Comparison of ENCODE assay signal across 7 mouse cellular contexts in genomic region chr15:88537190-88537589, GRCm38 (mm10).
A peak's percentile ranks its signal among the peaks of the same experiment; 100 is the strongest.
DNase-seq lines count a peak whose midpoint lies in the region; ATAC-seq and TF ChIP-seq lines count a peak whose summit lies in the region.

No protein-coding gene starts in this region.

- H3K27ac ChIP-seq in lung, embryonic 14.5 days (ENCODE audit: low read depth) = no peak overlapping the region
- H3K27ac ChIP-seq in neural tube, embryonic 11.5 days (ENCODE audit: low read depth, low read length) = no peak overlapping the region

- H3K27me3 ChIP-seq in lung, embryonic 14.5 days (ENCODE audit: insufficient read depth, low read length) = no peaks in the 10 kb centered on the region
- no peaks in the 10 kb centered on the region for H3K27me3 ChIP-seq in neural tube, embryonic 11.5 days (ENCODE audit: control insufficient read depth, insufficient read depth, low read length)

- H3K4me2 ChIP-seq in lung, embryonic 14.5 days = no peak overlapping the region
- H3K4me2 ChIP-seq in neural tube, embryonic 11.5 days (ENCODE audit: low read depth) = no peak overlapping the region

- DNase-seq in lung, embryonic 14.5 days = peak; percentile 61
- no peak for DNase-seq in lung, adult 18-20 months
- peak; percentile 58 to 78 for DNase-seq in adrenal gland, adult (ENCODE audit: inconsistent age in 2 of 2, low spot score in 1 of 2)
- DNase-seq in cerebellum, adult 9-11 months = peak; percentile 68
- peak; percentile 42 to 61 for DNase-seq in frontal cortex, postnatal 36 days (ENCODE audit: low spot score in 2 of 2)
- peak; percentile 73 for DNase-seq in neural tube, embryonic 11.5 days (ENCODE audit: low spot score)
- no peak for DNase-seq in urinary bladder, postnatal 4 days (ENCODE audit: low spot score in 2 of 2)

- no peak overlapping the region for H3K4me3 ChIP-seq in lung, embryonic 14.5 days (ENCODE audit: low read depth, low read length)
- H3K4me3 ChIP-seq in neural tube, embryonic 11.5 days (ENCODE audit: low read depth, low read length) = no peak overlapping the region

- WGBS in lung, embryonic 14.5 days = 13% methylated on average over 10 of the region's 10 CpGs
- 26% methylated on average over 10 of the region's 10 CpGs for WGBS in neural tube, embryonic 11.5 days

- no peak overlapping the region for H3K9ac ChIP-seq in lung, embryonic 14.5 days
- H3K9ac ChIP-seq in neural tube, embryonic 11.5 days (ENCODE audit: low read length) = no peak overlapping the region

- ATAC-seq in lung, embryonic 14.5 days (ENCODE audit: insufficient read depth) = no peak
- ATAC-seq in neural tube, embryonic 11.5 days (ENCODE audit: insufficient read depth, low FRiP score, low TSS enrichment) = no peak

- H3K4me1 ChIP-seq in lung, embryonic 14.5 days (ENCODE audit: insufficient read depth) = no peaks in the 10 kb centered on the region
- H3K4me1 ChIP-seq in neural tube, embryonic 11.5 days (ENCODE audit: control insufficient read depth, insufficient read depth, low read length) = no peaks in the 10 kb centered on the region

- no peaks in the 10 kb centered on the region for H3K9me3 ChIP-seq in lung, embryonic 14.5 days (ENCODE audit: low read depth, low read length)
- H3K9me3 ChIP-seq in neural tube, embryonic 11.5 days (ENCODE audit: control insufficient read depth, low read length) = no peaks in the 10 kb centered on the region

- peak; percentile 65 for TF ChIP-seq CTCF in lung, embryonic 14.5 days (IDR thresholded peaks at IDR 0.05; ENCODE audit: low read depth)

- no peaks in the 10 kb centered on the region for H3K36me3 ChIP-seq in lung, embryonic 14.5 days (ENCODE audit: insufficient read depth)
- no peaks in the 10 kb centered on the region for H3K36me3 ChIP-seq in neural tube, embryonic 11.5 days (ENCODE audit: control insufficient read depth, insufficient read depth, low read length)

Comparison
In these comparisons a context has a peak if more than half of its experiments do, and no peak if none do; other contexts are left out.
1. DNase-seq: peak in lung, embryonic 14.5 days (single experiment), adrenal gland, adult (2 of 2), cerebellum, adult 9-11 months (single experiment), frontal cortex, postnatal 36 days (2 of 2) and neural tube, embryonic 11.5 days (single experiment); none in lung, adult 18-20 months (0 of 2) and urinary bladder, postnatal 4 days (0 of 2).